Mouse (Mus musculus): ENCODE data around the gene Myh9. TPM values are rescaled to one million over a fixed set of nuclear protein-coding genes. Genes with fewer than 3 reads are reported as not detected.

Gene Myh9
- polyA plus RNA-seq, 1 experiment, result 64.1 TPM

GRCm38 (mm10) chr15:77806565-77807263 is 35.3 kb downstream of the Myh9 start:
- peaks cover 1% of the 10 kb centered on the region; the same call in 1 of the 2 replicates for H3K36me3 ChIP-seq (ENCODE audit: control insufficient read depth, insufficient read depth, low read length)
- WGBS, result 58% methylated on average over 13 of the region's 13 CpGs
- H3K4me3 ChIP-seq (ENCODE audit: insufficient read depth, low read depth, low read length), result no peak overlapping the region
- no peak for DNase-seq
- no peaks in the 10 kb centered on the region for H3K27me3 ChIP-seq (replicated peaks; ENCODE audit: control insufficient read depth, insufficient read depth, low read length)
- peaks cover 25% of the 10 kb centered on the region for H3K4me1 ChIP-seq (ENCODE audit: control insufficient read depth, insufficient read depth, low read length)
- no peak overlapping the region for H3K27ac ChIP-seq (ENCODE audit: insufficient read depth, low read depth, low read length)
- TF ChIP-seq POLR2A (IDR thresholded peaks at IDR 0.05; ENCODE audit: low read depth, low read length) (no peak), CTCF (conservative IDR thresholded peaks at IDR 0.05; ENCODE audit: insufficient read depth, insufficient read length, low read depth, low read length) (no peak)

DNA sequence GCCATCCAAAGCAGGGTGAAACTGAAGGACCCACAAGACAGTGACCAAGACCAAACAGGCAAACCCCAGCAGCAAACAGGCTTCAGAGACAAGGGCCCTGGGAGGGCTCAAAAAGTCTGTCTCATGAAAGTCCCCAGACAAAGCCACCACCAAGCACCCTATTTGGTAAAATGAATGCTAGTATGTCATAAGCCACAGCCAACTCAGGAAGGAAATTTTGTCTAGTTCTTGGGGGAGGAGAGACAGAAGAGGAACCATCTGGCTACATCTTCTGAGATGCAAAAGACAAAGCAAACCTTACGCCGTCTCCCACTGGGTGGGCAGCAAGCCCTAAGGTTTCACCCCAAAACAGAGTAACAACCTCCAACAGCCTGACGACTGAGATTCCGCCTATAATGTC is 36.3 kb downstream of the Myh9 start:
- Histone ChIP-seq H3K27ac (ENCODE audit: insufficient read depth, low read depth, low read length) (peak overlapping the region; percentile 2; the same call in 1 of the 2 replicates), H3K4me3 (ENCODE audit: insufficient read depth, low read depth, low read length) (no peak overlapping the region)
- 67% methylated on average over 4 of the region's 4 CpGs for WGBS

DNA sequence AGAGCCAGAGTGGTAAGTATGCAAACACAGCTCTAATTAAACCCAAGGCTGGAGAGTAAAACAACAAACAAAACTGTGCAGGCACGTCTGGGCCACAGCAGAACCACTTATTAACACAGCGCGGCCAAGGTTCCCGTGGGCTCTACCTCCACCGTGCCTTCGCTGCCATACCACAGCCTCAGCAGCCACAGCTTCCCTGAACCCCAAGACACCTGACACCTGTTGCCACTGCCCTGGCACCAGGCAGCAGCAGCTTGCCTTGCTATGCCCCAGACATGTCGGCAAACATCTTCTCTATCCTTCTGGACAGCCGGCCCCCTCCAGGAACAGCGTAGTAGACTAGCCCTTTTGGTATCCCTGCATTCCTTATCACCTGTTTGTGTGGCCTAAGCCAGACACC is 37.0 kb downstream of the Myh9 start:
- Histone ChIP-seq H3K27me3 (replicated peaks; ENCODE audit: control insufficient read depth, insufficient read depth, low read length) (no peaks in the 10 kb centered on the region), H3K4me1 (ENCODE audit: control insufficient read depth, insufficient read depth, low read length) (peaks cover 32% of the 10 kb centered on the region), H3K4me3 (ENCODE audit: insufficient read depth, low read depth, low read length) (no peak overlapping the region), H3K36me3 (ENCODE audit: control insufficient read depth, insufficient read depth, low read length) (peaks cover 1% of the 10 kb centered on the region; the same call in 1 of the 2 replicates), H3K27ac (ENCODE audit: insufficient read depth, low read depth, low read length) (0 out of 2 replicates have a peak overlapping the region, but pooled peaks have one; percentile 18)
- no peak for DNase-seq
- TF ChIP-seq POLR2A (IDR thresholded peaks at IDR 0.05; ENCODE audit: low read depth, low read length) (no peak), CTCF (conservative IDR thresholded peaks at IDR 0.05; ENCODE audit: insufficient read depth, insufficient read length, low read depth, low read length) (no peak)
- 53% methylated on average over 9 of the region's 9 CpGs for WGBS

More for the DNA sequence above, 36.3 kb downstream of the Myh9 start:
- peaks cover 31% of the 10 kb centered on the region for H3K4me1 ChIP-seq (ENCODE audit: control insufficient read depth, insufficient read depth, low read length)
- no peak for DNase-seq
- no peaks in the 10 kb centered on the region for H3K27me3 ChIP-seq (replicated peaks; ENCODE audit: control insufficient read depth, insufficient read depth, low read length)
- H3K36me3 ChIP-seq (ENCODE audit: control insufficient read depth, insufficient read depth, low read length), result peaks cover 1% of the 10 kb centered on the region; the same call in 1 of the 2 replicates
- no peak for TF ChIP-seq POLR2A (IDR thresholded peaks at IDR 0.05; ENCODE audit: low read depth, low read length)
- no peak for TF ChIP-seq CTCF (conservative IDR thresholded peaks at IDR 0.05; ENCODE audit: insufficient read depth, insufficient read length, low read depth, low read length)

GRCm38 (mm10) chr15:77804460-77804859 is 37.5 kb downstream of the Myh9 start:
- no peak for TF ChIP-seq POLR2A (IDR thresholded peaks at IDR 0.05; ENCODE audit: low read depth, low read length)
- no peak for TF ChIP-seq CTCF (conservative IDR thresholded peaks at IDR 0.05; ENCODE audit: insufficient read depth, insufficient read length, low read depth, low read length)
- Histone ChIP-seq H3K27me3 (replicated peaks; ENCODE audit: control insufficient read depth, insufficient read depth, low read length) (no peaks in the 10 kb centered on the region), H3K4me1 (ENCODE audit: control insufficient read depth, insufficient read depth, low read length) (peaks cover 32% of the 10 kb centered on the region), H3K27ac (ENCODE audit: insufficient read depth, low read depth, low read length) (no peak overlapping the region), H3K36me3 (ENCODE audit: control insufficient read depth, insufficient read depth, low read length) (peaks cover 1% of the 10 kb centered on the region; the same call in 1 of the 2 replicates), H3K4me3 (ENCODE audit: insufficient read depth, low read depth, low read length) (no peak overlapping the region)
- WGBS, result 74% methylated on average over 6 of the region's 6 CpGs
- DNase-seq, result no peak

DNA sequence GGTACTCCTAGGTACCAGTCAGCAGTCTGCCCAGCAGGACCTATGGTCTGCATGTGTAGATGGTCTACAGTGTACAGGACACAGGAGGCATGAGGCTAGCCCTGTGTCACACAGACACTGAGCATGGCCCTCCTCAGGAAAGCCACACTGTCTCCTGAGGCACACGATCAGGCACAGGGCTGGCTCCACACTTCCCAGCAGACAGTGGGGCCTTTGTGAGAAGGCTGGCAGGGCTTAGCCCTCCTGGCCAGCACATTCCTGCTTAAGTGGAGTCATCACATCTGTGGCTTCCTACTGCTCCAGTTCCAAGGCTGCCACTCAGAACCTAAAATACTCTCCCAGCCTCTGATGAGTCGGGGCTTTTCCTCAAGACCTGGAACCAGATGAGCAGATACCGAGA is 38.2 kb downstream of the Myh9 start:
- H3K27ac ChIP-seq (ENCODE audit: insufficient read depth, low read depth, low read length), result 0 out of 2 replicates have a peak overlapping the region, but pooled peaks have one; percentile 8
- no peak for TF ChIP-seq POLR2A (IDR thresholded peaks at IDR 0.05; ENCODE audit: low read depth, low read length)
- TF ChIP-seq CTCF (conservative IDR thresholded peaks at IDR 0.05; ENCODE audit: insufficient read depth, insufficient read length, low read depth, low read length), result no peak
- no peak for DNase-seq
- no peak overlapping the region for H3K4me3 ChIP-seq (ENCODE audit: insufficient read depth, low read depth, low read length)
- H3K4me1 ChIP-seq (ENCODE audit: control insufficient read depth, insufficient read depth, low read length), result peaks cover 39% of the 10 kb centered on the region
- H3K27me3 ChIP-seq (replicated peaks; ENCODE audit: control insufficient read depth, insufficient read depth, low read length), result no peaks in the 10 kb centered on the region
- 64% methylated on average over 3 of the region's 3 CpGs for WGBS
- H3K36me3 ChIP-seq (ENCODE audit: control insufficient read depth, insufficient read depth, low read length), result peaks cover 1% of the 10 kb centered on the region; the same call in 1 of the 2 replicates

GRCm38 (mm10) chr15:77802992-77803391 is 39.0 kb downstream of the Myh9 start:
- H3K4me1 ChIP-seq (ENCODE audit: control insufficient read depth, insufficient read depth, low read length), result peaks cover 45% of the 10 kb centered on the region
- 71% methylated on average over 4 of the region's 4 CpGs for WGBS

GRCm38 (mm10) chr15:77801188-77801587 is 40.8 kb downstream of the Myh9 start:
- H3K27me3 ChIP-seq (replicated peaks; ENCODE audit: control insufficient read depth, insufficient read depth, low read length), result no peaks in the 10 kb centered on the region
- H3K27ac ChIP-seq (ENCODE audit: insufficient read depth, low read depth, low read length), result peak overlapping the region; percentile 69
- no peaks in the 10 kb centered on the region for H3K36me3 ChIP-seq (ENCODE audit: control insufficient read depth, insufficient read depth, low read length)
- H3K4me3 ChIP-seq (ENCODE audit: insufficient read depth, low read depth, low read length), result no peak overlapping the region
- DNase-seq, result no peak
- 36% methylated on average over 4 of the region's 4 CpGs for WGBS
- peaks cover 51% of the 10 kb centered on the region for H3K4me1 ChIP-seq (ENCODE audit: control insufficient read depth, insufficient read depth, low read length)
- no peak for TF ChIP-seq CTCF (conservative IDR thresholded peaks at IDR 0.05; ENCODE audit: insufficient read depth, insufficient read length, low read depth, low read length)
- no peak for TF ChIP-seq POLR2A (IDR thresholded peaks at IDR 0.05; ENCODE audit: low read depth, low read length)

More at GRCm38 (mm10) chr15:77802992-77803391, 39.0 kb downstream of the Myh9 start:
- Histone ChIP-seq H3K36me3 (ENCODE audit: control insufficient read depth, insufficient read depth, low read length) (peaks cover 1% of the 10 kb centered on the region; the same call in 1 of the 2 replicates), H3K4me3 (ENCODE audit: insufficient read depth, low read depth, low read length) (no peak overlapping the region), H3K27ac (ENCODE audit: insufficient read depth, low read depth, low read length) (no peak overlapping the region), H3K27me3 (replicated peaks; ENCODE audit: control insufficient read depth, insufficient read depth, low read length) (no peaks in the 10 kb centered on the region)
- TF ChIP-seq POLR2A (IDR thresholded peaks at IDR 0.05; ENCODE audit: low read depth, low read length) (no peak), CTCF (conservative IDR thresholded peaks at IDR 0.05; ENCODE audit: insufficient read depth, insufficient read length, low read depth, low read length) (peak; percentile 43)
- DNase-seq, result no peak
